Mouse (Mus musculus) CD8-positive naive resting alpha-beta T cell, adult 2 months (primary cell): Measurements from ENCODE around the gene Psma5.

Source experiments
- DNase-seq, 2 experiments: peaks; one replicate each; pipeline ENCODE4 v3.0.0; 2022; ENCODE audit warnings: low read depth in 2 of 2, low spot score in 2 of 2

Gene Psma5

GRCm38 (mm10) chr3:108282401-108283240 is 25.9 kb downstream of the Psma5 start:
- DNase-seq: no peak

- DNase-seq: no peak
Observed at GRCm38 (mm10) chr3:108283241-108283561, 26.5 kb downstream of the Psma5 start.

GRCm38 (mm10) chr3:108283781-108284601 is 27.3 kb downstream of the Psma5 start, which contains the start of gene Sort1:
Sort1 (plus strand) TSS chr3:108284082.
- peak; percentile 3 to 10 for DNase-seq

- DNase-seq: no peak
Observed at GRCm38 (mm10) chr3:108285078-108285711, 28.5 kb downstream of the Psma5 start.

- DNase-seq: no peak
Observed at GRCm38 (mm10) chr3:108286671-108287439, 30.1 kb downstream of the Psma5 start.

- DNase-seq: no peak
Observed at GRCm38 (mm10) chr3:108287811-108288805, 31.4 kb downstream of the Psma5 start.

- no peak for DNase-seq
Observed at GRCm38 (mm10) chr3:108289311-108290130, 32.8 kb downstream of the Psma5 start.

- DNase-seq: no peak
Observed at GRCm38 (mm10) chr3:108291036-108291799, 34.5 kb downstream of the Psma5 start.

- no peak for DNase-seq
Observed at GRCm38 (mm10) chr3:108294398-108294797, 37.7 kb downstream of the Psma5 start.

GRCm38 (mm10) chr3:108295379-108296219 is 38.9 kb downstream of the Psma5 start:
- DNase-seq: no peak

- DNase-seq: no peak
Observed at GRCm38 (mm10) chr3:108296220-108297049, 39.7 kb downstream of the Psma5 start.

GRCm38 (mm10) chr3:108297050-108297419 is 40.3 kb downstream of the Psma5 start:
- no peak for DNase-seq

GRCm38 (mm10) chr3:108297603-108298553 is 41.2 kb downstream of the Psma5 start:
- DNase-seq: no peak

- no peak for DNase-seq
Observed at GRCm38 (mm10) chr3:108300455-108301030, 43.8 kb downstream of the Psma5 start.

- no peak for DNase-seq
Observed at GRCm38 (mm10) chr3:108303683-108304082, 47.0 kb downstream of the Psma5 start.
